Mouse (Mus musculus): ENCODE measurements at regions not wholly inside any gene's neighbourhood (a gene's known extent, or its start where the extent isn't known, plus 50 kb on each side); places are given as distances from the start of the nearest gene placed in this dataset.

- H3K4me1 ChIP-seq (replicated peaks; ENCODE audit: control insufficient read depth, insufficient read depth, low read length): no peaks in the 10 kb centered on the region
- DNase-seq (ENCODE audit: low spot score) (no peak), ATAC-seq (ENCODE audit: low FRiP score) (no peak)
- no peak overlapping the region for H3K4me3 ChIP-seq (replicated peaks; ENCODE audit: low read length)
- 95% methylated on average over 1 of the region's 1 CpGs for WGBS
- no peak overlapping the region for H3K27ac ChIP-seq
- H3K9me3 ChIP-seq (ENCODE audit: control insufficient read depth, low read length): no peaks in the 10 kb centered on the region
- no peak overlapping the region for H3K4me2 ChIP-seq (replicated peaks)
- H3K9ac ChIP-seq: no peak overlapping the region
- H3K27me3 ChIP-seq (ENCODE audit: control insufficient read depth, insufficient read depth, low read length): no peaks in the 10 kb centered on the region
- no peaks in the 10 kb centered on the region for H3K36me3 ChIP-seq (replicated peaks; ENCODE audit: control insufficient read depth, insufficient read depth)
Observed at GRCm38 (mm10) chr15:72339629-72340028, 1494.7 kb upstream of the Gm6569 start.

GRCm38 (mm10) chr15:72341991-72342390 is 1492.4 kb upstream of the Gm6569 start:
- H3K9me3 ChIP-seq (ENCODE audit: control insufficient read depth, low read length): no peaks in the 10 kb centered on the region
- no peak overlapping the region for H3K4me2 ChIP-seq (replicated peaks)
- no peaks in the 10 kb centered on the region for H3K4me1 ChIP-seq (replicated peaks; ENCODE audit: control insufficient read depth, insufficient read depth, low read length)
- H3K36me3 ChIP-seq (replicated peaks; ENCODE audit: control insufficient read depth, insufficient read depth): no peaks in the 10 kb centered on the region
- H3K9ac ChIP-seq: no peak overlapping the region
- ATAC-seq (ENCODE audit: low FRiP score) (no peak), DNase-seq (ENCODE audit: low spot score) (no peak)
- H3K27ac ChIP-seq: no peak overlapping the region
- no peak overlapping the region for H3K4me3 ChIP-seq (replicated peaks; ENCODE audit: low read length)
- no peaks in the 10 kb centered on the region for H3K27me3 ChIP-seq (ENCODE audit: control insufficient read depth, insufficient read depth, low read length)
- 82% methylated on average over 2 of the region's 2 CpGs for WGBS

GRCm38 (mm10) chr15:72342504-72342903 is 1491.9 kb upstream of the Gm6569 start:
- DNase-seq (ENCODE audit: low spot score) (no peak), ATAC-seq (ENCODE audit: low FRiP score) (no peak)
- 81% methylated on average over 4 of the region's 4 CpGs for WGBS
- no peaks in the 10 kb centered on the region for H3K9me3 ChIP-seq (ENCODE audit: control insufficient read depth, low read length)
- no peak overlapping the region for H3K4me3 ChIP-seq (replicated peaks; ENCODE audit: low read length)
- H3K27me3 ChIP-seq (ENCODE audit: control insufficient read depth, insufficient read depth, low read length): no peaks in the 10 kb centered on the region
- no peaks in the 10 kb centered on the region for H3K4me1 ChIP-seq (replicated peaks; ENCODE audit: control insufficient read depth, insufficient read depth, low read length)
- no peak overlapping the region for H3K4me2 ChIP-seq (replicated peaks)
- H3K36me3 ChIP-seq (replicated peaks; ENCODE audit: control insufficient read depth, insufficient read depth): no peaks in the 10 kb centered on the region
- H3K27ac ChIP-seq: no peak overlapping the region
- H3K9ac ChIP-seq: no peak overlapping the region

GRCm38 (mm10) chr15:72343794-72344193 is 1490.6 kb upstream of the Gm6569 start:
- no peaks in the 10 kb centered on the region for H3K27me3 ChIP-seq (ENCODE audit: control insufficient read depth, insufficient read depth, low read length)
- no peak for ATAC-seq (ENCODE audit: low FRiP score)
- H3K4me3 ChIP-seq (replicated peaks; ENCODE audit: low read length): no peak overlapping the region
- H3K9ac ChIP-seq: no peak overlapping the region
- H3K4me1 ChIP-seq (replicated peaks; ENCODE audit: control insufficient read depth, insufficient read depth, low read length): no peaks in the 10 kb centered on the region
- no peaks in the 10 kb centered on the region for H3K36me3 ChIP-seq (replicated peaks; ENCODE audit: control insufficient read depth, insufficient read depth)
- no peak overlapping the region for H3K4me2 ChIP-seq (replicated peaks)
- no peak for DNase-seq (ENCODE audit: low spot score)
- no peaks in the 10 kb centered on the region for H3K9me3 ChIP-seq (ENCODE audit: control insufficient read depth, low read length)
- no peak overlapping the region for H3K27ac ChIP-seq

- no peak overlapping the region for H3K4me2 ChIP-seq (replicated peaks)
Observed at GRCm38 (mm10) chr15:72353371-72353770, 1481.0 kb upstream of the Gm6569 start.

GRCm38 (mm10) chr15:72355626-72356025 is 1478.7 kb upstream of the Gm6569 start:
- Histone ChIP-seq H3K27ac (no peak overlapping the region), H3K27me3 (ENCODE audit: control insufficient read depth, insufficient read depth, low read length) (no peaks in the 10 kb centered on the region), H3K36me3 (replicated peaks; ENCODE audit: control insufficient read depth, insufficient read depth) (no peaks in the 10 kb centered on the region), H3K9ac (no peak overlapping the region), H3K4me2 (replicated peaks) (no peak overlapping the region), H3K4me1 (replicated peaks; ENCODE audit: control insufficient read depth, insufficient read depth, low read length) (no peaks in the 10 kb centered on the region), H3K4me3 (replicated peaks; ENCODE audit: low read length) (no peak overlapping the region), H3K9me3 (ENCODE audit: control insufficient read depth, low read length) (no peaks in the 10 kb centered on the region)
- DNase-seq (ENCODE audit: low spot score): no peak
- no peak for ATAC-seq (ENCODE audit: low FRiP score)

More at GRCm38 (mm10) chr15:72353371-72353770, 1481.0 kb upstream of the Gm6569 start:
- H3K4me1 ChIP-seq (replicated peaks; ENCODE audit: control insufficient read depth, insufficient read depth, low read length): no peaks in the 10 kb centered on the region
- H3K27ac ChIP-seq: no peak overlapping the region
- no peaks in the 10 kb centered on the region for H3K27me3 ChIP-seq (ENCODE audit: control insufficient read depth, insufficient read depth, low read length)
- H3K4me3 ChIP-seq (replicated peaks; ENCODE audit: low read length): no peak overlapping the region
- 87% methylated on average over 4 of the region's 4 CpGs for WGBS
- no peak for DNase-seq (ENCODE audit: low spot score)
- H3K9me3 ChIP-seq (ENCODE audit: control insufficient read depth, low read length): no peaks in the 10 kb centered on the region
- H3K36me3 ChIP-seq (replicated peaks; ENCODE audit: control insufficient read depth, insufficient read depth): no peaks in the 10 kb centered on the region
- no peak overlapping the region for H3K9ac ChIP-seq
- no peak for ATAC-seq (ENCODE audit: low FRiP score)

- no peak for DNase-seq (ENCODE audit: low spot score)
- Histone ChIP-seq H3K4me2 (replicated peaks) (no peak overlapping the region), H3K27me3 (ENCODE audit: control insufficient read depth, insufficient read depth, low read length) (no peaks in the 10 kb centered on the region), H3K9me3 (ENCODE audit: control insufficient read depth, low read length) (no peaks in the 10 kb centered on the region), H3K4me3 (replicated peaks; ENCODE audit: low read length) (no peak overlapping the region), H3K36me3 (replicated peaks; ENCODE audit: control insufficient read depth, insufficient read depth) (no peaks in the 10 kb centered on the region), H3K27ac (no peak overlapping the region), H3K9ac (no peak overlapping the region), H3K4me1 (replicated peaks; ENCODE audit: control insufficient read depth, insufficient read depth, low read length) (no peaks in the 10 kb centered on the region)
- no peak for ATAC-seq (ENCODE audit: low FRiP score)
- WGBS: 91% methylated on average over 6 of the region's 6 CpGs
Observed at GRCm38 (mm10) chr15:72359636-72360035, 1474.7 kb upstream of the Gm6569 start.

- Histone ChIP-seq H3K36me3 (replicated peaks; ENCODE audit: control insufficient read depth, insufficient read depth) (no peaks in the 10 kb centered on the region), H3K4me1 (replicated peaks; ENCODE audit: control insufficient read depth, insufficient read depth, low read length) (no peaks in the 10 kb centered on the region), H3K4me3 (replicated peaks; ENCODE audit: low read length) (no peak overlapping the region), H3K9me3 (ENCODE audit: control insufficient read depth, low read length) (no peaks in the 10 kb centered on the region), H3K27ac (no peak overlapping the region), H3K27me3 (ENCODE audit: control insufficient read depth, insufficient read depth, low read length) (no peaks in the 10 kb centered on the region), H3K9ac (no peak overlapping the region), H3K4me2 (replicated peaks) (no peak overlapping the region)
- DNase-seq (ENCODE audit: low spot score) (no peak), ATAC-seq (ENCODE audit: low FRiP score) (no peak)
- WGBS: 85% methylated on average over 3 of the region's 3 CpGs
Observed at GRCm38 (mm10) chr15:72360049-72360448, 1474.3 kb upstream of the Gm6569 start.

- no peak for DNase-seq (ENCODE audit: low spot score)
Observed at GRCm38 (mm10) chr15:72360463-72361030, 1473.8 kb upstream of the Gm6569 start.

GRCm38 (mm10) chr15:72373041-72373440 is 1461.3 kb upstream of the Gm6569 start:
- H3K9me3 ChIP-seq (ENCODE audit: control insufficient read depth, low read length): no peaks in the 10 kb centered on the region
- no peaks in the 10 kb centered on the region for H3K4me1 ChIP-seq (replicated peaks; ENCODE audit: control insufficient read depth, insufficient read depth, low read length)
- H3K36me3 ChIP-seq (replicated peaks; ENCODE audit: control insufficient read depth, insufficient read depth): no peaks in the 10 kb centered on the region
- 91% methylated on average over 4 of the region's 4 CpGs for WGBS
- ATAC-seq (ENCODE audit: low FRiP score) (no peak), DNase-seq (ENCODE audit: low spot score) (no peak)
- H3K4me2 ChIP-seq (replicated peaks): no peak overlapping the region
- no peaks in the 10 kb centered on the region for H3K27me3 ChIP-seq (ENCODE audit: control insufficient read depth, insufficient read depth, low read length)
- no peak overlapping the region for H3K27ac ChIP-seq
- H3K4me3 ChIP-seq (replicated peaks; ENCODE audit: low read length): no peak overlapping the region
- no peak overlapping the region for H3K9ac ChIP-seq

More at GRCm38 (mm10) chr15:72360463-72361030, 1473.8 kb upstream of the Gm6569 start:
- no peaks in the 10 kb centered on the region for H3K4me1 ChIP-seq (replicated peaks; ENCODE audit: control insufficient read depth, insufficient read depth, low read length)
- H3K9me3 ChIP-seq (ENCODE audit: control insufficient read depth, low read length): no peaks in the 10 kb centered on the region
- no peak overlapping the region for H3K9ac ChIP-seq
- no peak overlapping the region for H3K4me2 ChIP-seq (replicated peaks)
- H3K27ac ChIP-seq: no peak overlapping the region
- 75% methylated on average over 4 of the region's 4 CpGs for WGBS
- no peaks in the 10 kb centered on the region for H3K27me3 ChIP-seq (ENCODE audit: control insufficient read depth, insufficient read depth, low read length)
- ATAC-seq (ENCODE audit: low FRiP score): no peak; the same call in 1 of the 2 replicates
- H3K4me3 ChIP-seq (replicated peaks; ENCODE audit: low read length): no peak overlapping the region
- H3K36me3 ChIP-seq (replicated peaks; ENCODE audit: control insufficient read depth, insufficient read depth): no peaks in the 10 kb centered on the region

Data from hindbrain, embryonic 14.5 days (tissue).